Mouse (Mus musculus) C2C12 (cell line): Measurements from ENCODE around the gene Hfe2.

Experiments used
- CEBPB ChIP-seq: IDR thresholded peaks from one replicate; pipeline ENCODE4 v1.6.1; 2011; ENCODE audit warnings: low read depth, mild to moderate bottlenecking, control low read depth, moderate library complexity
- CTCF ChIP-seq: IDR thresholded peaks from one replicate; pipeline ENCODE4 v1.5.1; 2011; ENCODE audit not compliant: control insufficient read depth, insufficient read depth, insufficient read length
- FOSL1 ChIP-seq: IDR thresholded peaks from one replicate; pipeline ENCODE4 v1.8.0; 2011; ENCODE audit warnings: mild to moderate bottlenecking, low read length; ENCODE audit not compliant: poor library complexity, insufficient read depth, severe bottlenecking
- MAX ChIP-seq: IDR thresholded peaks from one replicate; pipeline ENCODE4 v1.6.1; 2011; ENCODE audit warnings: mild to moderate bottlenecking, control low read depth
- MYOD1 ChIP-seq: IDR thresholded peaks from one replicate; pipeline ENCODE4 v1.6.1; 2011; ENCODE audit warnings: low read depth; ENCODE audit not compliant: control insufficient read depth, insufficient read length
- USF1 ChIP-seq: IDR thresholded peaks from one replicate; pipeline ENCODE4 v1.6.1; 2011; ENCODE audit warnings: low read depth, mild to moderate bottlenecking, control low read depth, moderate library complexity

DNA sequence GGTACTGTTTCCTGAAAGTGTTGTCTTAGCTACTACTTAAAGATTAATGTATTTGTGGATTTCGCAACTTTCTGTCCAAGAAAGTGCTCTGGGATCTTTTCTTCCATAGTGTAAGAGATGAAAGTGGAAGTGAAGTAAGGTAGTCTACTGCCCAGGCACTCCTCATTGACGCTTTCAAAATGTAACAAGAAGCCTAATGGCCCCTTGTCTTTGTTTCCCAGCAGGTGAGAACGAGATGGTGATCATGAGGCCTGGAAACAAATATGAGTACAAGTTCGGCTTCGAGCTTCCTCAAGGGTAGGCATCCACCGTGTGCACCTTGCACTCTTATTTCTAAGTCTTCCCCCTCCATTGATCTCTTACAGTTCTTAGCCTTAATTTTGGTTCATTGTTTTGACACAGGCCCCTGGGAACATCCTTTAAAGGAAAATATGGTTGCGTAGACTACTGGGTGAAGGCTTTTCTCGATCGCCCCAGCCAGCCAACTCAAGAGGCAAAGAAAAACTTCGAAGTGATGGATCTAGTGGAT, 33.8 kb downstream of the Hfe2 start:
- TF ChIP-seq CTCF: no peak
- no peak for TF ChIP-seq USF1
- no peak for TF ChIP-seq MAX
- TF ChIP-seq MYOD1: no peak
- TF ChIP-seq CEBPB: peak; percentile 64
- no peak for TF ChIP-seq FOSL1
